Mouse (Mus musculus) kidney, postnatal 10 days (tissue): Measurements from ENCODE around the gene Gucy2e.
A peak's percentile ranks its signal among the peaks of the same experiment; 100 is the strongest.

Source experiments
- DNase-seq: peaks from one replicate; pipeline ENCODE4 v3.0.0; 2021; ENCODE audit warnings: mixed read lengths

Gucy2e gene

GRCm38 (mm10) chr11:69236926-69237260 lies at the start of gene Gucy2e:
Gene Gucy2e (minus strand): TSS chr11:69237036.
- no peak for DNase-seq

DNA sequence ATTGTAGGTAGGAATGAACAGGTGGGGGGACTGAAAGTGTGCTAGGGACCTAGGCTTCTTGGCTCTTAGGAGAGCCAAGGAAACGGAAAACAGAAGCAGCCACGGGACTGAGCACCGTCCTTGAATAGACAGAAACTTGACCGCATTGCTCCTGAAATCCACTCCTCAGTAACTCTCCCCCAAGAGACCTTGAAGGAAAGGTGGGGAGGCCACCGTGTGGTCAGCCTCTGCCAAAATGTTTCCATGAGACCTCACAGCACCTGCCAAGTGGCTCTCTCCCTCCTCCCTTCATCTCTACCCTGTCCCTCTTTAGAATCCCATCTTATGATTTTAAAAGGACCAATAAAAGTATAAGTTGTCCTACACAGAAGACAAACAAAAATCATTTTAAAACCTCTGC lies 40.4 kb upstream of the Gucy2e start:
- no peak for DNase-seq

DNA sequence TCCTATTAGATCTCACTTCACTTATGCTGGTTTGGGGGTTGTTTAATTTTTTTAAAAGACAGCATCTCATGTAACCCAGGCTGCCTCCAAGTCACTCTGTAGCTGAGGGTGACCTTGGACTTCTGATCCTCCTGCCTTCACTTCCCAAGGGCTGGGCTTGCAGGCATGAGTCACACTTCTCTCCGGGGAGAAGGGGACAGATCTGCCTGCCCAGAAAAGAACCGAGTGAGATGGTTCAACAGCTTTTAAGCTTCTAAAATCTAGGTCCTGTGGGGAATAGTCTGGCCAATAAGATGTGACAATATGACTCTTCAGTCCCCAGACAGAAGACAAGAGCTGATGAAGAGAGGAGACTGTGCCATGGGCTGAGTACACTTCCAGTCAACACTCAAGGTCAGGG lies 39.2 kb upstream of the Gucy2e start:
- no peak for DNase-seq

GRCm38 (mm10) chr11:69275650-69276049 lies 38.8 kb upstream of the Gucy2e start:
- DNase-seq = no peak

GRCm38 (mm10) chr11:69272122-69272740 lies 35.4 kb upstream of the Gucy2e start:
- DNase-seq = peak; percentile 91

- peak; percentile 86 for DNase-seq
These were observed 32.7 kb upstream of the Gucy2e start for GRCm38 (mm10) chr11:69269575-69269974.

GRCm38 (mm10) chr11:69268100-69268499 lies 31.3 kb upstream of the Gucy2e start:
- no peak for DNase-seq

GRCm38 (mm10) chr11:69267341-69267740 lies 30.5 kb upstream of the Gucy2e start:
- peak; percentile 47 for DNase-seq

DNA sequence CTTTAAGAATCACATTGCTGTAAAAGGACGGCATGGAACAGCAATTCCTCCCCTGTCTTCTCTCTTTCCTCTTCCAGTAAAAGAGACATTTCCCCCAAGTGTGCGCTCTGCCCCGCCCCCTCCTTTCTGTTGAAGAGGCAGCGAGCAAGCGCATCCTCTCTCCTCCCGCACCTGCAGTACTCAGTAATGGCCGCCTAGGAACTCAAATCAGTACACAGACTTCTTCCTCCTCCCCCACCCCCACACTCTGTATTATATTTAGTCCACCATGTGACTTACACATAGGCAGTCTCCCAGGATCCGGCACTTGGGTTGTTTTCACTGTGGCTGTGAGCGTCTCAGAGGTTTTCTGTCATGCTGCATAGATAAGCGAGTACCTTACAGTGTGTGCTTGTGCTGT lies 29.4 kb upstream of the Gucy2e start:
- DNase-seq = peak; percentile 65

GRCm38 (mm10) chr11:69265410-69265809 lies 28.6 kb upstream of the Gucy2e start:
- no peak for DNase-seq

DNA sequence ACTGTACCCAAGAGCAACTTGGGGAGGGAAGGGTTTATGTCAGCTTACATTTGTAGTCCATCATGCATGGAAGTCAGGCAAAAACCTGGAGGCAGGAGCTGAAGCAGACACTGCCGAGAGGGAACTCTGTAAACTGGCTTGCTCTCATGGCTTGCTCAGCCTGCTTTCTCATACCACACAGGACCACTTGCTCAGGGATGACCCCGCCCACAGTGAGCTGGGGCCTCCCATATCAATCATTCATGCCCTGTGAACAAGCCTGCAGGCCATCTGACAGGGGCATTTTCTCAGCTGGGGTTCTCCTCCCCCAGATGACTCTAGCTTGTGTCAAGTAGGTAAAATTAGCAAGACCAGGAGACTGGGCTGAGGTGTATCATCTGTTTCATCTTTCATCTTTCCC lies 27.4 kb upstream of the Gucy2e start:
- DNase-seq = no peak

GRCm38 (mm10) chr11:69260111-69260510 lies 23.3 kb upstream of the Gucy2e start:
- DNase-seq = no peak

- peak; percentile 53 for DNase-seq
These were observed 21.5 kb upstream of the Gucy2e start for GRCm38 (mm10) chr11:69258287-69258686.

DNA sequence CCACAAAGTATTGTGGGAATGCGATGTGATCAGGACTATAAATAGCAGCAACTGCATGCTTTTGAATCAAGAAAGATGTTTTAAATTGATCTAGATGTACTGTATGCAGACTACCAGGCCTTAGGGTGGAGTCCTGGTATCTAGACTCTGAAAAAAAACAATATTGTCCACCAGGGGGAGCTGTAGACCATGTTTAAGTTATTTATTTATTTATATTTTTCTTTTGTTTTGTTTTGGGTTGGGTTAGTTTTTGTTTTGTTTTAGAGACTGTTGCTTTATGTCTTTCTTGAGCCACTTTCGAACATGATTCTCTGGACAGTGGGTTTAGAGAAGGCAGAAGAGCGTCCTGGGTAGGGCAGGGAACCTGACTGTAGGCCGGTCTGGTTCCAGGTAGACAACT lies 21.0 kb upstream of the Gucy2e start:
- DNase-seq = no peak

DNA sequence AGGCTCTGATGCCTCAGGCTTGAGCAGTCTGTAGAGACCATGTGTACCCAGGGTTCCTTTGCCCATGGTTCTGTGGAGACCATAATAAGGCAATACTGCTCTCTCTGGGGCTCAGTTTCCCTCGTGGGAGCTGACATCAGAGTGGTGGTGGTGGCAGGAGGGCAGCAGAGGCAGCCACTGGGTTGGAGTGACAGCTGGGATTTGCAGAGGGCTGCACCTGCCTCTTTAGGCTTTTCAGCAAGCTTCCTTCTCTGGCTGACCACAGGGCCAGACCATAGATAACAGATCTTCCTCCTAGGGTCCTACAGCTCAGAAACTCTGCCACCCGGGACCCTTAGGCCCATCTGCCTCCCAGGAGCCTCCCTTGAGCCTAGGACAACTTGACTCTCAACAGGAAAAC lies 20.2 kb upstream of the Gucy2e start:
- no peak for DNase-seq

- no peak for DNase-seq
These were observed 18.0 kb upstream of the Gucy2e start for GRCm38 (mm10) chr11:69254808-69255207.

GRCm38 (mm10) chr11:69253131-69253530 lies 16.3 kb upstream of the Gucy2e start:
- DNase-seq = no peak

GRCm38 (mm10) chr11:69251953-69252352 lies 15.1 kb upstream of the Gucy2e start:
- no peak for DNase-seq

- no peak for DNase-seq
These were observed 14.5 kb upstream of the Gucy2e start for GRCm38 (mm10) chr11:69251135-69251842.

GRCm38 (mm10) chr11:69250106-69250505 lies 13.3 kb upstream of the Gucy2e start:
- no peak for DNase-seq

DNA sequence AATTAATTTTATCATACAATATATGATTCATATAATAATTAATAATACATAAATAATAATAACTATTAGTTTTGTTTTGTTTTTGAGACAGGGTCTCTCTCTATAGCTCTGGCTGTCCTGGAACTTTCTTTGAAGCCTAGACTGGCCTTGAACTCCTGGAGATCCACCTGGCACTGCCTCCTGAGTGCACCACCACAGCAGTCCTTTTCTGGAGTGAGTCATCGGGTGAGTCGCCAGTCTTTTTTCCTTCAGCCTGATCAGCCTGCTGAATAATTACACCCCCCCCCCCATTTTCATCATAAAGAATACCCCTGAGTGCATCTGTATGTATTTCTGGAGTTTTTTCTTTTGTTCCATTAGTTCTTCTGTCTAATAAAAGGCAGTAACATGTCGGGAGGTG lies 12.3 kb upstream of the Gucy2e start:
- DNase-seq = no peak

- DNase-seq = peak; percentile 34
These were observed 8.8 kb upstream of the Gucy2e start for GRCm38 (mm10) chr11:69245643-69246042.

DNA sequence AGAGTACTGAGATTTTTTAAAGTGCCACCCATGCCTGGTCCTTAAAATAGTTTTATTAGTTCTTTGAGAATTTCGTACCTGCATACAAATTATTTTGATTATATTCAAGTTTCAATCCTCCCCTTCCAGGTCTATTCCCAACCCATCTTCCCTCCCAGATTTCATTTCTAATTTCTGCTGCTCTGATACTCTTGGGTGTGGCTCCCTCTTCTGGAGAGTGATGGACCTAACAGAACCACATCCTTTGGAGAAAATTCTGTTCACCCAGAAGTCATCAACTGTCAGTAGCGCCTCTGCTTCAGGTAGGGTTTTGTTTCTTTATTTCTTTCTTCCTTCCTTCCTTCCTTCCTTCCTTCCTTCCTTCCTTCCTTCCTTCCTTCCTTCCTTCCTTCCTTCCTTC lies 8.1 kb upstream of the Gucy2e start:
- peak; percentile 72 for DNase-seq

DNA sequence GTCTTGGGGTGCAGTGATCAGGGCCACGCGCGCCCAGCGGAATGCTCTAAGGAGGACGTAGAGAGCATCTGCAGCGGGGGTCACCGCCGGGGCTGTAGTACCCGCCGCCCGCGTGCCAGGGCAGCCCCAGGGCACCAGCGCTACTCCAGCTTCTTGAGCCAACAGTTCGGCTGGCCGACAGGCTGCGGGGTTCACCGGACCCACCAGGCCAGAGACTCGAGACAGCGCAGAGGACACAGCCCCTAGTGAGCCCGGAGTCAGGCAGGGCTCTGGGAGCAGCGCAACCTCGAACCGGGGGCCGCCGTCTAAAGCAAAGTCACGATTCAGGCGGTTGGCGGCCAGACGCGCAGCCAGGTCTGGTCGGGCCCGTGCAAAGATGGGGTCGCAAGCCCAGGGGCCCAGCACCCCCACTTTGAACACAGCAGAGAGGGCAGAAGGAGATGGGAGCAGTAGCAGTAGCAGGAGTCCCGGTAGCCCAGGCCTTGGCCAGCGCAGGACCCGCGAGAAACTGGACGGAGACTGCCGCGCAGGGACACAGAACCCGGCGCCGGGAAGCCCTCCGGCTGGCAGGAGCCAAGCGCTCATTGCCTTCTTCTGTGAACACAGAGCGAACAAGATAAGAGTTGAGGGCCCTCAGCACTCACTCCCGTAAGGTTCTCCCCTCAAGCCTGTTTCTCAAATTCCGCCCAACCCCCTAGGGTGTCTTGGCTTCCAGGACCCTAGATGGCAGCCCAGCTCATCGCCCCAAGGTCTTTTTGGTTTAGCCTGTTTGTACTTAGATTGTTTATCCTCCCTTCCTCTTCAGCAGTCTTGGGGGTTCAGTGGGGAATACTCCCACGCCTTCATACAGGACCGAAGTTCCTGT lies 543 bp downstream of the Gucy2e start:
- peak; percentile 23 for DNase-seq
